Mouse (Mus musculus) thymus, adult 2 months (tissue): ENCODE measurements at regions not wholly inside any gene's neighbourhood (a gene's known extent, or its start where the extent isn't known, plus 50 kb on each side); places are given as distances from the start of the nearest gene placed in this dataset.

Experiments used
- DNase-seq: peaks from one replicate; pipeline ENCODE4 v3.0.0; 2021
- H3K27ac ChIP-seq: fragments of 200-500 bp; 2 replicates; pipeline ENCODE4 v1.5.1; 2012; ENCODE audit warnings: low read length, control low read depth; ENCODE audit not compliant: control insufficient read depth, insufficient read depth
- H3K27me3 ChIP-seq: fragments of 200-500 bp; 2 replicates; pipeline ENCODE4 v1.6.1; 2012; ENCODE audit warnings: mild to moderate bottlenecking, low read length, moderate library complexity, mixed read lengths; ENCODE audit not compliant: control insufficient read depth, insufficient read depth
- H3K36me3 ChIP-seq: fragments of 200-500 bp; 2 replicates; pipeline ENCODE4 v1.6.1; 2012; ENCODE audit warnings: mild to moderate bottlenecking, low read length, moderate library complexity; ENCODE audit not compliant: control insufficient read depth, insufficient read depth
- H3K4me1 ChIP-seq: fragments of 200-500 bp; replicated peaks from 2 replicates; pipeline ENCODE4 v1.6.1; 2012; ENCODE audit warnings: low read length; ENCODE audit not compliant: control insufficient read depth, insufficient read depth
- H3K4me3 ChIP-seq: fragments of 200-500 bp; 2 replicates; pipeline ENCODE4 v1.5.1; 2012; ENCODE audit warnings: mild to moderate bottlenecking, low read length, control low read depth, moderate library complexity; ENCODE audit not compliant: control insufficient read depth, insufficient read depth
- CTCF ChIP-seq: fragments of 200-500 bp; IDR thresholded peaks from 2 replicates; pipeline ENCODE4 v1.5.1; 2012; ENCODE audit warnings: mild to moderate bottlenecking, control low read depth, low read length, moderate library complexity, borderline replicate concordance; ENCODE audit not compliant: control insufficient read depth, poor library complexity, insufficient read depth; ENCODE audit errors: extremely low read depth
- POLR2A ChIP-seq: fragments of 200-500 bp; IDR thresholded peaks from 2 replicates; pipeline ENCODE4 v1.6.1; 2012; ENCODE audit warnings: mild to moderate bottlenecking, low read length, control low read depth, moderate library complexity; ENCODE audit not compliant: control insufficient read depth, poor library complexity, insufficient read depth; ENCODE audit errors: extremely low read depth
- WGBS: fragments of 180-500 bp; shearing (Covaris S2); methylation state at CpG from one replicate; pipeline ENCODE4 v1.1.7; 2018; 5-methylcytosine and 5-hydroxymethylcytosine counted together

DNA sequence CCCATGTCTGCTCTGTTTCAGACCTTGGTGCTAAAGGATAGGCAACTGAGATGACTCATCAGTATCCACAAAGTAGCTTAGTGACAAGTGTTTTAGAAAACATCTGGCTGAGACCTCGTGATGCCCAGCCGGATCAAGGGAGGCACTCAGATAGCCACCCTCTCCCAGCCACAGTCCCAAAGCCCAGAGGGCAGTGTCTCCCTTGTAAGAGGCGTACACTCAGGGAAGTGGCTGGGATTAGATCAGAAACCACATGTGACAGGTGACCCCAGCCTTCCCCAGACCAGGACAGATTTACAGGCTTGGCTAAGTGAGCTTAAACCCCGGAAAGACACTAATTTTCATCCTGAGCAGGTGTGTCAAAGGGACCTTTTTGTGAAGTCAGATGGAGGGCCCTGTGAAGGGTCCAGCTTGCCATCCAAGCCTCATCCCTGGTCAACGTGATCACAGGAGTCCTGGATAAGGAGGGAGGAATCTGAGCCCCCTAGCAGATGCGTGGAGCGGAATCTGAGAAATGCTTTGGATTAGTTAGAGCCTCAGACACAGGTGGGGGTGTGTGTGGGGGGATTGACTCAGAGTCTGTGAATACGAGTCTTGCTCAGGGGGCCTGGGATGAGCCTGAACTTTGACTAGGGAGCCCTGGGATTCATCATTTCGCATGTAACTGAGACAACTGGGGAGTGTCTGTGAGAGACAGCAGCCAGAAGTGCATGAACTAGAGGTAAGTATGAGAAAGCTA is 711.4 kb downstream of the Vrk1 start:
- no peaks in the 10 kb centered on the region for H3K36me3 ChIP-seq
- WGBS, result 91% methylated on average over 9 of the region's 9 CpGs
- no peak overlapping the region for H3K27ac ChIP-seq
- no peaks in the 10 kb centered on the region for H3K27me3 ChIP-seq
- no peak for DNase-seq
- H3K4me3 ChIP-seq, result no peak overlapping the region
- no peaks in the 10 kb centered on the region for H3K4me1 ChIP-seq
- no peak for TF ChIP-seq POLR2A
- no peak for TF ChIP-seq CTCF

DNA sequence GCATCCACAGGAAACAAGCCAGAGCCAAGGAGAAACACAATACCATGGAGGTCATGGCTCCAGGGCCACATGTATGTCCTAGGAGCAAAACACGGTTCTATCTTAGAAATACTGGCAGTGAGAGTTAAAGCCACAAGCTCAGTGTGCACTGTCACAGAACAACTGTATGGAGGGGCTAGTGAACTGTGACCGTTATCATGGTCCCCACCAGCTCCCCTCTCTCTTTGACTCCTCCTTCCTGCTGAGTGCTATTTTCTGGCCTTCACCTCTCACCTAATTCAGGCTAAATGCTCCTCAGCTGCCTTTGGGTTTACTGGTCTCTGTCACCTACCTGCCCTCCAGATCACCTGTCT is 712.0 kb downstream of the Vrk1 start:
- H3K4me1 ChIP-seq, result no peaks in the 10 kb centered on the region
- 88% methylated on average over 2 of the region's 2 CpGs for WGBS
- H3K4me3 ChIP-seq, result no peak overlapping the region
- no peak for TF ChIP-seq CTCF
- no peak for TF ChIP-seq POLR2A
- H3K36me3 ChIP-seq, result no peaks in the 10 kb centered on the region
- no peaks in the 10 kb centered on the region for H3K27me3 ChIP-seq
- no peak overlapping the region for H3K27ac ChIP-seq
- no peak for DNase-seq

GRCm38 (mm10) chr12:106722761-106723160 is 712.7 kb downstream of the Vrk1 start:
- Histone ChIP-seq H3K27me3 (no peaks in the 10 kb centered on the region), H3K27ac (no peak overlapping the region), H3K4me3 (no peak overlapping the region), H3K4me1 (no peaks in the 10 kb centered on the region), H3K36me3 (no peaks in the 10 kb centered on the region)
- TF ChIP-seq POLR2A (no peak), CTCF (no peak)
- 95% methylated on average over 4 of the region's 4 CpGs for WGBS
- DNase-seq, result no peak

DNA sequence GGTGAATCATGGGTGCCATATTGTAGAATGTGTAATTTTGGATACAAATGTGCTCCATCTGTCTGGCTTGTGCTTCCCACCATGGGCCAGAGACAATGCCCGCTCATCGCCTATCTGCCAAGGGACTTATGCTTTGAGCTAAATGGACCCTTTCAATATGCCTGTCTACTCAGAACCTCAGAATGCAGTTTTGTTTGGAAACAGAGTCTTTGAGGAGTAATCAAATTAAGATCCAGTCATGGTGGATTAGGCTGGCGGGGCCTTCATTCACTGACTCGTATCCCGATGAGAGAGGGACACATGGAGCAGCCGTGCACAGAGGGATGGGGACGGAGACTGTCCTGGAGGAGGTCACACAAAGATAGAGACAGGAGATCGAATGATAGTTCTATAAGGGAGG is 716.9 kb downstream of the Vrk1 start:
- no peak overlapping the region for H3K4me3 ChIP-seq

DNA sequence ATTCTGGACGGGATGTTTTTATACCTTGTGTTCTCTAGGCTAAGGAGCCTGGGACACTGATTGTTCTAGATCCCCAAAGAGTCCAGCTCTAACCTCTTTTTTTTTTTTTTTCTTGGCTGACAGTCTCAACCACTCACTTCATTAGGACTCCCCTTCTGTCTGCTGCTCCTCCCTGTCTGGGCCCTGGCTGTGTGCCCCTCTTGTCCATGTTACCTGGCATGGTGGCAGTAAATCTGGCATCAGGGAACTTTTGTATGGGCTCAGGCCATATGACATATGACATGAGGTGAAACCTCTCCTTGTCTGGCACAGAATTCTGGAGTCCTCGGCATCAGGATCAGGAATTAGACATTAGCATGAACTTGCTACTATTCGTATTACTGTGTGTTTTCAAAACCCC is 717.5 kb downstream of the Vrk1 start:
- no peaks in the 10 kb centered on the region for H3K27me3 ChIP-seq
- no peaks in the 10 kb centered on the region for H3K36me3 ChIP-seq
- no peak overlapping the region for H3K4me3 ChIP-seq
- H3K27ac ChIP-seq, result no peak overlapping the region
- no peak for DNase-seq
- WGBS, result 89% methylated on average over 3 of the region's 3 CpGs
- TF ChIP-seq POLR2A (no peak), CTCF (no peak)
- no peaks in the 10 kb centered on the region for H3K4me1 ChIP-seq

More for the DNA sequence above, 716.9 kb downstream of the Vrk1 start:
- Histone ChIP-seq H3K36me3 (no peaks in the 10 kb centered on the region), H3K27ac (no peak overlapping the region), H3K27me3 (no peaks in the 10 kb centered on the region), H3K4me1 (no peaks in the 10 kb centered on the region)
- 98% methylated on average over 8 of the region's 8 CpGs for WGBS
- DNase-seq, result no peak
- TF ChIP-seq CTCF (no peak), POLR2A (no peak)

DNA sequence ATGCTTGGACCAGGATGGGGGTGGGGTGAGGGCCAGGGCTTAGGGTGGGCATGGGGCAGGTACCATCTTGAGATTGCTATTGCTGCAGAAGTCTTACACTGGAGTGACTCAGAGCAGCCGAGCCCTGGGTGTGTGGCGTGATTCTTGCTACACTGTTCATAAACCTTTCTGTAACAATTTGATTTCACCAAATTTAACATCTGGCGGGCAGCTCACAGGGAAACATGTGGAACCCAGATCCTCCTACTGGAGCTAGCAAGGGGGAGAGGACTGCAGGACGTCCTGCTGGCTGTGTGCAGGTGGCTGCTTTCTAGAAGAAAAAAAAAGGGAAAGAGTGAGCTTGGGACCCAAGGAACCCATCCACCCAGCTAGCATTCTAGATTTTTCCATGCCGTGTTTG is 719.7 kb downstream of the Vrk1 start:
- Histone ChIP-seq H3K27ac (no peak overlapping the region), H3K27me3 (no peaks in the 10 kb centered on the region), H3K4me3 (no peak overlapping the region), H3K36me3 (no peaks in the 10 kb centered on the region), H3K4me1 (no peaks in the 10 kb centered on the region)
- no peak for DNase-seq
- 90% methylated on average over 5 of the region's 5 CpGs for WGBS
- TF ChIP-seq POLR2A (no peak), CTCF (no peak)
